Mouse (Mus musculus) forebrain, embryonic 12.5 days (tissue): Measurements from ENCODE around the gene Tst. TPM values are rescaled to one million over a fixed set of nuclear protein-coding genes. Genes with fewer than 3 reads are reported as not detected.

Experiments used
- ATAC-seq: fragments of 200-750 bp; cut with Nextera tagmentation; 2 replicates; pipeline ENCODE4 v1.8.0; 2017; ENCODE audit warnings: moderate TSS enrichment; ENCODE audit not compliant: low FRiP score
- H3K27ac ChIP-seq: fragments of 300-500 bp; sonication (generic); 2 replicates; pipeline ENCODE4 v1.5.1; 2016; ENCODE audit warnings: mild to moderate bottlenecking
- H3K27me3 ChIP-seq: fragments of 300-500 bp; sonication (generic); 2 replicates; pipeline ENCODE4 v1.6.1; 2016; ENCODE audit warnings: mild to moderate bottlenecking
- H3K36me3 ChIP-seq: fragments of 300-500 bp; sonication (generic); replicated peaks from 2 replicates; pipeline ENCODE4 v1.6.1; 2016; ENCODE audit warnings: mild to moderate bottlenecking
- H3K4me1 ChIP-seq: fragments of 300-500 bp; sonication (generic); 2 replicates; pipeline ENCODE4 v1.6.1; 2016
- H3K4me2 ChIP-seq: fragments of 300-500 bp; sonication (generic); 2 replicates; pipeline ENCODE4 v1.6.1; 2016; ENCODE audit warnings: mild to moderate bottlenecking, moderate library complexity
- H3K4me3 ChIP-seq: fragments of 300-500 bp; sonication (generic); replicated peaks from 2 replicates; pipeline ENCODE4 v1.5.1; 2016; ENCODE audit warnings: mild to moderate bottlenecking
- H3K9ac ChIP-seq: fragments of 300-500 bp; sonication (generic); 2 replicates; pipeline ENCODE4 v1.6.1; 2016; ENCODE audit warnings: mild to moderate bottlenecking
- H3K9me3 ChIP-seq: fragments of 300-500 bp; sonication (generic); 2 replicates; pipeline ENCODE4 v1.6.1; 2016
- WGBS: fragments of 180-500 bp; shearing (Covaris S2); methylation state at CpG from one replicate; pipeline ENCODE4 v1.1.7; 2016; 5-methylcytosine and 5-hydroxymethylcytosine counted together
- polyA plus RNA-seq: library from polyadenylated mRNA; unstranded; fragments of >200 nt; fragmentation: Nextera tagmentation; extraction: Ambion mirVana; gene quantifications from 2 replicates; pipeline ENCODE4 v1.2.1, GENCODE M21; 2016

Tst gene
- polyA plus RNA-seq, 1 experiment from 2014 or later: 10.1 TPM

DNA sequence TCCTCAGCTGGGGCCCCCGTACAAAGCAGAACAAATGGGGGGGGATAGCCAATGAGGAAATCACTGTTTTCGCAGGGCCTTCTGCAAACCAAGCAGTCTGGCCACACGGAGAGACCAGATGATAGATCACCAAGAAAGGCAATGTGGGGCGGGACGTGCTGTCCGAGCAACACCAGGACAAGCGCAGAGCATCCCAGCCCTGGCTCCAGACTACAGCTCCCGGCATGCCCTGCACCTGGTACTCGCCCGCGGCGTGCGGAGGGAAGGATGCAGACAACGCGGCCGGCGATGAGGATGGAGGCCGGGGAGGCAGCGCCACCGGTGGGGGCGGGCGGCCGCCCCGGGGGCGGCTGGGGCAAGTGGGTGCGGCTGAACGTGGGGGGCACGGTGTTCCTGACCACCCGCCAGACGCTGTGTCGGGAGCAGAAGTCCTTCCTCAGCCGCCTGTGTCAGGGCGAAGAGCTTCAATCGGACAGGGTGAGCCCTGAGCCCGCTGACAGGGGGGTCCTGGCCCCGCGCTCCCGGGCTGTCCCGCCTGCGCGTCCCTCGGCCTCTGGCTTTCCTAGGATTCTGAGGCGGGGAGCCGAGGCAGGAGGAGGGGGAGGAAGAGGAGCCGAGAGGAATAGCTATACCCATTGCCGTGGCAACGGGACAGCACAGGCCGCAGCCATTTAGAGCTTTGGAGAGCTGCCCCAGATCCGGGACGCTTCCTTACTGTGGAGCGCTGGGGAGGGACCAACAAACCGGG lies 22.9 kb upstream of the Tst start, which contains the start of gene Kctd17:
TSS of gene Kctd17 (plus strand) at position 174 of the 748 bp plus-strand sequence.
- no peaks in the 10 kb centered on the region for H3K9me3 ChIP-seq
- peak within 1 kb of the TSS; percentile 86 for H3K4me3 ChIP-seq
- H3K4me1 ChIP-seq: peaks cover 23% of the 10 kb centered on the region
- peak within 1 kb of the TSS; percentile 82 for H3K4me2 ChIP-seq
- H3K27ac ChIP-seq: peak within 1 kb of the TSS; percentile 53
- peak within 1 kb of the TSS; percentile 90 for H3K9ac ChIP-seq
- H3K27me3 ChIP-seq: peaks cover 23% of the 10 kb centered on the region; the same call in 1 of the 2 replicates
- 2% methylated on average over 41 of the region's 52 CpGs for WGBS
- peak; percentile 89 for ATAC-seq
- peaks cover 27% of the 10 kb centered on the region for H3K36me3 ChIP-seq

DNA sequence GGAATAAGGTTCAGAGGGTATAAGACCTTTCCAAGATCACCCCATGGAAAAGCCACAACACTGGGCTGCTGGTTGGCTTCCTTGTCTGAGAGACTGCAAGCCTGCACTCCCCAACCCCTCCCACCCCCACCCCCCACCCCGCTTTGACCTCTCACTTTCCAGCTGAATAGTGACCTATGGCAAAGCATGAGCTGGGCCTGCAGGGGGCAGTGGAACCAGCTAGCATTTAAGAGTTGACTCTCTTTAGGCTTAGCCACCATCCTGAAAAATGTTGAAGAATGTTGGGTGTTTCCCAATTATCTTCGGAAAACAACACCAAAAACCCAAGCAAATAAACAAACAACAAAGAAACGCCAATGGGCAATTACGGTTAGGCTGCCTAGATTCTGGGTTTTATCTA lies 19.5 kb upstream of the Tst start:
- Histone ChIP-seq H3K9me3 (no peaks in the 10 kb centered on the region), H3K4me3 (no peak overlapping the region), H3K9ac (no peak overlapping the region), H3K4me2 (no peak overlapping the region), H3K4me1 (peaks cover 19% of the 10 kb centered on the region), H3K27me3 (peaks cover 36% of the 10 kb centered on the region), H3K27ac (no peak overlapping the region), H3K36me3 (no peaks in the 10 kb centered on the region)
- no peak for ATAC-seq
- 69% methylated on average over 4 of the region's 4 CpGs for WGBS

DNA sequence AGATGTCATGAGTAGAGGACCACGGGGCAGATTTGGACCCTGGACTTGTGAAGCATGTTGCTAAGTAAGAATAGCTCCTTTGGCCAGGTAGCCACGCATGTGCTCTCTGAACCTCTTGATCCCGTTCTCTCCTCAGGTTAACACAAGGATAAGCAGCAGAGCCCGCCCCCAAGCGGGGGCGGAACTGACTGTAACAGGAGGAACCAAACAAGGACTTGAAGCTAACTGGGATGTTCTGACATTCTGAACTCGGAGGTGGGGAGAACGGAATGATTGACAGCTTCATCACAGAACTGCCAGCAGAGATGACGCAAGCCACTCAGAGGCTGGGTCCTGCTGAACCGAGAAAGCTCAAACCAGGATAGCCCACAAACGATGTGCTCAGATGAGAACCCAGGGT lies 18.8 kb upstream of the Tst start:
- no peak for ATAC-seq
- no peak overlapping the region for H3K27ac ChIP-seq
- H3K4me3 ChIP-seq: no peak overlapping the region
- peaks cover 12% of the 10 kb centered on the region for H3K4me1 ChIP-seq
- 32% methylated on average over 11 of the region's 11 CpGs for WGBS
- H3K27me3 ChIP-seq: peaks cover 36% of the 10 kb centered on the region
- no peaks in the 10 kb centered on the region for H3K36me3 ChIP-seq
- no peak overlapping the region for H3K9ac ChIP-seq
- H3K9me3 ChIP-seq: no peaks in the 10 kb centered on the region
- H3K4me2 ChIP-seq: no peak overlapping the region

DNA sequence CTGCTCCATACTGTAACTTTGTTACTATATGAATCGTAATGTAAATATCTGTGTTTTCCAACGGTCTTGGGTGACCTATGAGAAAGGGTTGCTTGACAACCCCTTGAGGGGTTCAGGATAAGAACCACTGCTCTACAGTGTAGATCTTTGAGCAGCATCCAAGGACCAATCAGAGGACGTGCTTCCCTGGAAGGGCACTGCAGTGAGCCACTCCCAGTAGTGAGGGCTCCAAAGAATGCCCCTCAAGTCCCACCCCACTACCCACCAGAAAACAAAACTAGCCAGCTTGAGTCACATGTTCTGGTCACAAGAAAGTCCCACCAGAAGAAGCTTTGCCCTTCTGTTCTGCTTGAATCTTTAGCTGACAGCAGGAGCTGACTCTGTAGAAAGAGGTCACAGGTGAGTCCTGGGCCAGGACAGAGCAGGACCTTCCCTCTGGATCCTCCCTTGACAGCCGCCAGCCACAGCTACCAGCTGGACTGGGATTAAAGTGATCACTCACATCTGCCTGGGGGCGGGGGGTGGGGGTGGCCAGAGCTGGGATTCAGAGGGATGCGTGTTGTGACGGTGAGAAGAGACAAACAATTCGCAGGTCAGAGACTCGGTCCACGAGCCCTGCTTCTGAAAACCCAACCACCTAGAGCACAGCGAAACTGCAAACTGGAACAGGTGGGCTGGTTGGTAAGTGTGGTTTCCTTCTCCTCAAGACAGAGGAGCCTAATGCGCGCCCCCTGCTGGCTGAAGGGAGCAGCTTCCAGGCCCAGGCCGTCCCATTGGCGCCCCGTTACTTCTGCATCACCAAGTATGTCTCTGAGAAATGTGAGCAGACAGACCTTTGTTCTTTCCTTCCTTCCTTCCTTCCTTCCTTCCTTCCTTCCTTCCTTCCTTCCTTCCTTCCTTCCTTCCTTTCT lies 16.6 kb upstream of the Tst start:
- WGBS: 19% methylated on average over 15 of the region's 16 CpGs
- 0 out of 2 replicates have a peak, but pooled peaks have one; percentile 36 for ATAC-seq
- H3K27me3 ChIP-seq: peaks cover 28% of the 10 kb centered on the region

DNA sequence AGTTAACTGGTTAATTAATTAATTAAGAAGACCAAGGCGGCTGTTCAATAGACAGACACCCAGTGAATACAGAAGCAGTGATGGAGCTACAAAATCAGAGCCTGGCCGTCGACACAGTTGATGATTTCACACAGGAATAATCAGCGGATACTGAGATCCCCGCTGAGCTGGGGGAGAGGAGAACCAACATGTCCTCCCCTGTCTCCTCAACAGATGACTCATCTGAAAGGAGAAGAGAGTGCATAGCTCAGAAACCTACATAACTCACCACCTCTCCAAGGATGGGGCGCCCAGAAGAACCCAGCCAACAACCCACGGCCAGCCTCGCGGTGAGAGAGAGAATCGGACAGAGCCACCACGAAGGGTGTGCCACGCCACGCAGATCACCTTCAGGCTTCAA lies 14.7 kb upstream of the Tst start:
- WGBS: 89% methylated on average over 13 of the region's 13 CpGs
- H3K27me3 ChIP-seq: peaks cover 25% of the 10 kb centered on the region

More for the DNA sequence above, 16.6 kb upstream of the Tst start:
- Histone ChIP-seq H3K4me3 (no peak overlapping the region), H3K9ac (no peak overlapping the region), H3K4me1 (peaks cover 3% of the 10 kb centered on the region), H3K9me3 (no peaks in the 10 kb centered on the region), H3K27ac (no peak overlapping the region), H3K36me3 (no peaks in the 10 kb centered on the region), H3K4me2 (peak overlapping the region; percentile 10; the same call in 1 of the 2 replicates)

DNA sequence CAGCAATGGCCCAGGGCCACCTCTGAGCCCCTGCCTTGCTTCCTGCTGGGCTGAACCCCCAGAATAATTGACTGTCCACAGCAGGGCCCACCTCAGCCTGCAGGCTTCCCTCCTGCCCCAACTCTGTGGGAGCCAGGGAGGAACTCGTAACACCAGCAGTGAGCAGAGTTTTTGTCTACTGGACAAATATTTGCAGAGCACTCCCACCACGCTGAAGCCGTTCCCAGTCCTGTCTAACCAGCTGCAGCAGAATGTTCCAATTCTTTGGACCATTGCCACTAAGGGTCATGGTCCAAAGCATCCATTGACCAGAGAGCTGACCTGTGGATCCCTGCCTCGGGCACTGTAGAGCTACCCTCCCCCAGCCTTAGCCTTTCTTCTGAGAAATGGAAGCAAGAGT lies 11.2 kb upstream of the Tst start:
- ATAC-seq: no peak
- peaks cover 10% of the 10 kb centered on the region; the same call in 1 of the 2 replicates for H3K27me3 ChIP-seq
- H3K4me3 ChIP-seq: no peak overlapping the region
- H3K9me3 ChIP-seq: no peaks in the 10 kb centered on the region
- 22% methylated on average over 4 of the region's 4 CpGs for WGBS
- H3K9ac ChIP-seq: no peak overlapping the region
- H3K36me3 ChIP-seq: no peaks in the 10 kb centered on the region
- H3K4me1 ChIP-seq: no peaks in the 10 kb centered on the region; the same call in 1 of the 2 replicates
- H3K4me2 ChIP-seq: no peak overlapping the region
- no peak overlapping the region for H3K27ac ChIP-seq

More for the DNA sequence above, 14.7 kb upstream of the Tst start:
- Histone ChIP-seq H3K4me2 (no peak overlapping the region), H3K9me3 (no peaks in the 10 kb centered on the region), H3K27ac (no peak overlapping the region), H3K9ac (no peak overlapping the region), H3K4me3 (no peak overlapping the region), H3K4me1 (peaks cover 3% of the 10 kb centered on the region), H3K36me3 (no peaks in the 10 kb centered on the region)
- ATAC-seq: no peak

DNA sequence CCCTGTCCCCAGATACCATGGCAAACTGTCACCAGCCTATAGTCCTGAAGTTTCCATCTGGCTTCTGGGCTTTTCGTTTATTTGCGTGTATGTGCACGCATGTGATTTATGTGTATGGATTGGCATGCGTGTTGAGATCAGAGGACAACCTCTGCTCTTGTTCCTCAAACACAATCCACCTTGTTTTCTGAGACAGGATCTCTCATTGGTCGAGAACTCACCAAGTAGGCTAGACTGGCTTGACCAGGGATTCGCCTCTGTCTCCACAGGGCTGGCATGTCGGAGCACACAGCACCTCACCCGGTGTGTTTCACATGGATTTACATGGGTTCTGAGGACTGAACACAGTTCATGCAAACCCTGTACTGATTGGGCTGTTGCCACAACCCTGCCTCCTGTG lies 8.4 kb upstream of the Tst start:
- 94% methylated on average over 8 of the region's 8 CpGs for WGBS
- H3K27me3 ChIP-seq: peaks cover 35% of the 10 kb centered on the region
- H3K4me1 ChIP-seq: peaks cover 12% of the 10 kb centered on the region
- H3K9ac ChIP-seq: no peak overlapping the region
- no peak overlapping the region for H3K4me2 ChIP-seq
- 0 out of 2 replicates have a peak, but pooled peaks cover 7% of the 10 kb centered on the region for H3K36me3 ChIP-seq
- H3K9me3 ChIP-seq: no peaks in the 10 kb centered on the region
- no peak overlapping the region for H3K27ac ChIP-seq
- no peak for ATAC-seq
- H3K4me3 ChIP-seq: no peak overlapping the region

DNA sequence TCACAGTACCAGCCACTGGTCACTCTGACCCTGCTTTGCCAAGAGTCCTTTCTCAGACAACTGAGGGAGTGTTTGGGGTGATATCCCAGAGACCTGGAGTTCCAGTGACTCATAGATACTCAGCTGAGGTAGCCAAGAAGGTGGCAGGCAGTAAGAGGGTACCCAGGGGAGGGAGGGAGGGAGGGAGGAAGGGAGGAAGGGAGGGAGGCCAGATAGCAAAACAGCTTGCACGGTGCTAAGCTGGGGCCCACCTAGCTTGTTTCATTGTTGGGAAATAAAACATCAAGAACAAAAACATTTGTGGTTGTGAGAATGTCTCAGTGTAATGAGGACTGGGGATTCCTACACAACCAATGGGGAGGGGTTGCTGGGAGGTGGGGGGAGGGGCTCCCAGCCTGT lies 8.0 kb upstream of the Tst start:
- 50% methylated on average over 1 of the region's 1 CpGs for WGBS
- H3K27me3 ChIP-seq: peaks cover 39% of the 10 kb centered on the region
- H3K27ac ChIP-seq: no peak overlapping the region
- no peak overlapping the region for H3K9ac ChIP-seq
- H3K9me3 ChIP-seq: no peaks in the 10 kb centered on the region
- H3K36me3 ChIP-seq: 0 out of 2 replicates have a peak, but pooled peaks cover 7% of the 10 kb centered on the region
- H3K4me1 ChIP-seq: peaks cover 12% of the 10 kb centered on the region
- H3K4me3 ChIP-seq: no peak overlapping the region
- H3K4me2 ChIP-seq: no peak overlapping the region
- no peak for ATAC-seq

DNA sequence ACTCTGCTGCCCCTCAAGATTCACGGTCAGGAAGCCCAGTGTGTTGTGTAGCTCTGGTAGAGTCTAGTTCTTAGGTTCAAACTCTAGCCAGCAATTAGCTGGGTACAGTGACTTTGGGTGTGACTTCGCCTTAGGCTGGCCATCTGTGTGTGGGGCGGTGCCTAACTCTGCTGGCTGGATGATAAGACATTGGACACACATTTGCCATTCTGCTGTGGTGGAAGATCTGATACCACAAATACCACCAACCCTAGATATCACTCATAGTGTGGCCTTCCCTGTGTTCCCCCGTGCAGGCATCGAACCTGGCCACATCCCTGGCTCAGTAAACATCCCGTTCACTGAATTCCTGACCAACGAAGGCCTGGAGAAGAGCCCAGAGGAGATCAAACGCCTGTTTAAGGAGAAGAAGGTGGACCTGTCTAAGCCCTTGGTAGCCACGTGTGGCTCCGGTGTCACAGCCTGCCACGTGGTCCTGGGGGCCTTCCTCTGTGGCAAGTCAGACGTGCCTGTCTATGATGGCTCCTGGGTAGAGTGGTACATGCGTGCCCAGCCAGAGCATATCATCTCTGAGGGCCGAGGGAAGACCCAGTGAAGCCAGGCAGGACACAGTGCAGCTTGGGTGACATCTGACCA lies 7.5 kb upstream of the Tst start:
- Histone ChIP-seq H3K4me1 (peaks cover 12% of the 10 kb centered on the region), H3K9me3 (no peaks in the 10 kb centered on the region), H3K4me2 (no peak overlapping the region), H3K9ac (no peak overlapping the region), H3K36me3 (0 out of 2 replicates have a peak, but pooled peaks cover 7% of the 10 kb centered on the region), H3K27me3 (peaks cover 44% of the 10 kb centered on the region), H3K4me3 (no peak overlapping the region), H3K27ac (no peak overlapping the region)
- 87% methylated on average over 14 of the region's 14 CpGs for WGBS
- no peak for ATAC-seq

DNA sequence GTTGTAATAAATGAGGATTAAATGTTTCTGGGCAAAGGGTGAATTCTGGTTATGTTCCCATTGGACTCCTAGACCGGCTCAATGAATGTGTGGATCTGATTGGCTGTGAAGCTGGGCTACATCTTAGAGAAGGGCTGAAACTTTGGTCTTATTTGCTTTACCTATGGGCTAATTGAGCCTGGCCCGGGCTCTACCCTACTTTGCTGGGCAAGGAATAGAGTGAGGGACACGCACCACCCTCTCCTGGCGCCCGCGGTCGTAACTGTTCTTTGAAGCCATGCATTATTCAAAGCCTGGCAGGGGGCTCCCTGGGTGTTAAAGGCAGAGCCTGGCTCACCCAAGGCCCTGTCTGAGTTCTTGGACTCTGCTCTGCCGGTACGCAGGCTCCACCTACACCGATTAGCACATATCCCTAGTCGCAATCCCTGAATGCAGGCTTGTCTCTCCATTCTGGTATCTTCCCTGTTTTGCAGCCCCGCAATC lies 3.9 kb upstream of the Tst start:
- H3K36me3 ChIP-seq: 0 out of 2 replicates have a peak, but pooled peaks cover 7% of the 10 kb centered on the region
- no peak for ATAC-seq
- H3K4me1 ChIP-seq: peaks cover 37% of the 10 kb centered on the region
- peaks cover 48% of the 10 kb centered on the region for H3K27me3 ChIP-seq
- no peaks in the 10 kb centered on the region for H3K9me3 ChIP-seq
- peak overlapping the region; percentile 38 for H3K9ac ChIP-seq
- 12% methylated on average over 12 of the region's 12 CpGs for WGBS
- H3K4me2 ChIP-seq: peak overlapping the region; percentile 53
- peak overlapping the region; percentile 31 for H3K4me3 ChIP-seq
- H3K27ac ChIP-seq: no peak overlapping the region

DNA sequence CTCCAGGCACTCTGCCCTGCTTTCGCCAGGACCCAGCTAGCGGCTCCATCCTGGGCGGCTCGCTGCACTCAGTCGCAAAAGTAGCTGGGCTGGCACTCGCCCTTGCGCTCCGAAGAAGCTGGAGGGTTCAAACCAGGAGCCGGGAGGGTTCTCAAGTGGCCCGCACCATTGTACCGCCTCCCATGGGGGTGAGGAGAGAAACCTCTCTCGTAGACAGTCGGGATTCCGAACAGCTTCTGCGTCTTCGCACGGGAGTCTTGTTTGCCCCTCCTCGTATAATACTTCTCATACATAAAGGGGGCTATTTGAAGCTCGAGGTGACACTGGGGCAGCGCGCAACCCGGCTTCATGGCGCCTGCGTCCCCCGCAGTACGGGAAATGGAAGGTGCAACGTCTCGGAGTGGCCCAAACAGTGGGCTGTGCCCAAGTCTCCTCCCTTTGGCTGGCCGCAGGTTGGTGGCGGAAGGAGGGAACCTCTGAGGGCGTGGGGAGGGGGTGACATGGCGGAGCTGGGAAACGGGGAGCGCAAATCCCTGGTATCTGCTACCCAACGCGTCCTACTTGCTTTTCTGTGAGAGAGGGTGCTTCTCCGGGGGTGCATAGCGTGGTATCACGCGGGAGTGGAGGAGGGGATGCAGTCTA lies 707 bp upstream of the Tst start, which contains the start of gene Mpst:
TSS of gene Mpst (plus strand) at position 124 of the 642 bp plus-strand sequence.
- peak; percentile 90 for ATAC-seq
- under 1% methylated on average over 40 of the region's 40 CpGs for WGBS
- Histone ChIP-seq H3K4me2 (peak within 1 kb of the TSS; percentile 89), H3K9me3 (no peaks in the 10 kb centered on the region), H3K27ac (peak within 1 kb of the TSS; percentile 97), H3K27me3 (peaks cover 36% of the 10 kb centered on the region), H3K9ac (peak within 1 kb of the TSS; percentile 71), H3K4me3 (peak within 1 kb of the TSS; percentile 62), H3K4me1 (peaks cover 54% of the 10 kb centered on the region), H3K36me3 (0 out of 2 replicates have a peak, but pooled peaks cover 7% of the 10 kb centered on the region)
